Mouse (Mus musculus): Measurements from ENCODE around the gene Gm17324.

DNA sequence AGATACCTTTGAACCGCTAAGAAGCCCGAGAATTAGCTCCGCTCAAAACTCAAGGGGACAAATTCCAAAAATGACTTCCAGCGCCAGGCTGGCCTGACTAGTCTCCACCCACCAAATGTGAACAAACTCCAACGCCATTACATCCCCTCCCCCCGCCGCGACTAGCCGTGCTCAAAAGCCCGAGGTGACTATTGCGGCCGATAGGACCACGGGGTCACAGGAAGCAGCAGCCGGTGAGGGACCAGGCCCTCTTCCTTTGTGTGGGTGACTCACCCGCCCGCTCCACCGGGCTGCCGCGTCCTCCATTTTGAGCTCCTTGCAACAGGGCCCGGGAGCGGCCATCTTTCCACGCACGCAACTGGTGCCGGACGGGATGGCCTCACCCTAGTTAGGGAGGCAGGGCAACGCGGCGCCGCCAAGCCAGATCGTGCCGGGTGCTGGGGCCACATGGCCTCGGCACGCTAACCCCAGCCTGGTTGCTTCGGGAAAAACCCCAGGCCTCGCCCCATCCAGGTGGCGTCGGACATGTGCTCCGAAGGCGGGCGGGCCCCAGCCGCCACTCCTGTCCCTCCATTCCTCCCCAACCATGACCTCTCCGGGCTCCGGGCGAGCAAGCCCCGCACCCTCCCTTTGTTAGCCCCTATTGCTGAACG, 32.2 kb upstream of the Gm17324 start:
- TF ChIP-seq CTCF (IDR thresholded peaks at IDR 0.05; ENCODE audit: low read depth) (no peak), EP300 (IDR thresholded peaks at IDR 0.05; ENCODE audit: low read depth) (no peak; the same call in 1 of the 2 replicates)

Data from heart, postnatal 0 days (tissue).